Mouse (Mus musculus) regulatory T cell (primary cell): ENCODE results near the gene Gm20388.
"Not testable (repeated sequence)": the region's sequence is repeated elsewhere in the genome, so short reads cannot be mapped to it uniquely, and the experiment has no call there.

Experiments used
- in situ Hi-C: fragments of 300-600 bp; cut with MboI, MseI; formaldehyde crosslinking; loops from one replicate; pipeline ENCODE4 v1.15.1; 2025; ENCODE audit warnings: high pct_unique_total_duplicates

The Gm20388 gene

DNA sequence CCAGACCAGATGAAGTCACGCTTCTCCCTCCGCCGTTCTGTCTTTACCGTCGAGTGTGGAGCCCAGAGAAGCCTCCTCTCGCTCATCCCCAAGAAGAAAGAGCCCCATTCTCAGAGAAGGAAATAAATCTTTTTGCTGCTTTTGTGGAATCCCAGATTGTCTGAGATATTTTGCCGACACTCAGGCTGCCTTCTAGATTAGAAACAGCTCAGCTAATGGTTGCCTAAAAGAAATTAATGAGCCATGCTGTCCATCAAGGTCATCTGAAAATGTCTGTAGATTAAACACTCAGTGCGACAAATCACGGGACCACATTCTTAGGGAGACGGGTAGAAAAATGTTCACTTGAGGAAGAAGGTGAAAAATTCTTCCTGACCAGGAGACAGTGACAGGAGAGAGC lies 1481.8 kb downstream of the Gm20388 start:
- in situ Hi-C loops: no loop called here

DNA sequence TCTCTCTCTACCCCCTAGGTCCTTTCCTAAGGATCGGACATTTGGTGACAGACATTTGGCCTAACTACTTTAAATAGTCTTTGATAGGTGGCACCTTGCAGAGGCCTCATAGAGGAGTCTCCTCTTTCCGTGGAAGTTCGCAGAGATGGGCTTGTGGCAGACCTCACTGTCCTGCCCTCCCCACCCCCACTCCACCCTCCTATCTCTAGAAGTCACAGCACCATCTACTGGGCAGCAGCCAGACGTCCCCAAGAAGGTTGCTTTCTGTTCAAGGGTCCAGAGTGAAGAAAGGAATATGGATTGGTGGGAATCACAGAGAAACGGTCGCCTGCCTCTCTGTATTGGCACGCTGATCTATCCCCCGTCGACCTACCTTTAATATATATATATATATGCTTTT lies 1482.5 kb downstream of the Gm20388 start:
- in situ Hi-C loops: no loop called here

DNA sequence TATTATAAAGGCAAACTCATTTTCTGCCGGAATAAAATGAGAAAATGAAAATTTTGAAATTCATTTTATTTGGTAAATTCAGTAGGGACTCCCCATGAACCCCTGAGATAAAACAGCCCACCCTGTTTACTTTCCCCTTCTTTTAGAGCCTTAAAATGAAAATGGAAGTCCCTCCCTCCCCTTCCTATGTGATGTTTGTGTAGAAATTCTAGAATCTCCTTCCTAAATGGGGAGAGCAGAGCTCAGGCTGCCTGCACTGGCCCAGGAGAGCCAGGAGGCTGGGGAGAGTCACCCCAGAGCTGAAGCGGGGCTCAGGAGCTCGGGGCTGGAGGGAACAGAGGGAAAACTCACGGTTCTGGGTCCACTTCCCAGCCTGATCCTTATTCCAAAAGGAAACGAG lies 1484.0 kb downstream of the Gm20388 start:
- in situ Hi-C loops: no loop called here

DNA sequence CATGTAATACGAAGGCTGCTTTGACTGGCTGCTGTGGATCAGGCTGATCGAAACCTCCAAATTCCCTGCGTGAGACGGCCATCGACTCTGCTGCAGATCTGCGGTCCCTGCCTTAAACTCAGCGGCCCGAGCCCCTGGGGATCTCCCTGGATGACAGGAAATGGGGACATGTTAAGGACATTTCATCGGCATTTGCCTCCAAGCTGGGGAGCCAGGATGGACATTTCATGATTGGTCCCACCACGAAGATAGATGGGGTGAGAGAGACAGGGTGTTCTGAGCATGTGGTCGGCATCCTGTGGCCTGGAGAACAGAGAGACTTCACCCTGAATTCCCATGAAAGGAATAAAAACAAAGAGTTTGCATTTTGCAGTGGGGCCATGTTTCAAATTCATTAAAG lies 1484.7 kb downstream of the Gm20388 start:
- in situ Hi-C loops: no loop called here

DNA sequence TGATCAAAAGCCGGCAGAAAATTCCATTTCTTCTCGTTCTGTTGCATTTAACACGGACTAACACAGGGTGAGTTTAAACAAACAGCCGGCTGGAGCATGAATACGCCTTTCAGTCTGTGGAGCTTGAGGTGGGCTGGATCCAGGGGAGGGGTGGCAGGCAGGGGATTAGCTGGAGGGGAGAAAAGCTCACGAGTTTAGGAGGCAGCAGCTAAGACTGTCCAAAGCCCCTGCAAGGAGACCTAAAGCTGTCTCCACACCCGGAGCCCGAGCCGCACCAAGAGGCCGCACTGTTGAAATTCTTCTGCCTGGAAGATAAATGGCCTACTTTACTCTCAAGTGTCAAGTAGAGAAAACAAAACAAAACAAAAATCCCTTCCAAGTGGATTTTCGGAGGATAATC lies 1485.5 kb downstream of the Gm20388 start:
- in situ Hi-C loops: no loop called here

DNA sequence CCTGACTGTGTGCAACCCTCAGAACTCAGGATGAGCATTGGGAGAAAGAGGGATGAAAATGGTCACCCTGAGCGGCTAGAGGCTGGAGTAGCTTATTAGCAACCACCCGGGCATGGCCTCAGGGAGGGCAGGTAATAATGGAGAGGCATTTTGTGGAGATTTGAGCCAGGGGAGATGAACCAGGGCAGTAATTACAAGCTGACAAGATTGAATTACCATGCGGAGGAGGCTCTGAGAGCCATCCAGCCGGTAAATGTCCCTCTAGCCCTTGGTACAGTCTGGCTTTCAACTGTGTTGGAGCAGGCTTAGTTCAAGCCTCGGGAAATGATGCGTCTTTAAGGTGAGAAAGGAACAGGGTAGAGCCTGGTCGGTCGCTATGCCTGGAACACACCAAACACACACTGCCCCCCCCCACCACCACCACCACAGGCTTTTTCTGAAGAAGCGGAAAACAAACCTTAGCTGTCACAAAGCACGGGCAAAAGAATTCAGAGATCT lies 1486.6 kb downstream of the Gm20388 start:
- in situ Hi-C loops: no loop called here

DNA sequence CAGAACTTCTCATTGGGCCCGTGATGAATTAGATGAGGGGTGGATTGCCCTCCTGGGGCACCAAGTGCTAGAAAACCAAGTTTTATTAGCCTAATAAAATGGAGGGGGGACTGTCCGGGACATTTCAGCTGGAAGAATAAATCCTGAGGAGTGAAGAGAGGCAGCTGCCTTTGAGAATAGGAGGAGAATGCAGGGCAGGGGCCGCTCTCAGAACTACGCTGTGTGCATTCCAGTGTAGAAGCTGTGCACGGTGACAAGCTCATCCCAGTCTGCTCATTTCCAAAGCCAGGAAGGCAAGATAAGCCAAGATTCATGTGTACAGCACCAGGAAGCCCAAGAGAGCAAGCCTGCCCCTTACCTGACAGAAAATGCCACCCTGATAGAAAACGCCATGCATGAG lies 1487.4 kb downstream of the Gm20388 start:
- in situ Hi-C loops: no loop called here

DNA sequence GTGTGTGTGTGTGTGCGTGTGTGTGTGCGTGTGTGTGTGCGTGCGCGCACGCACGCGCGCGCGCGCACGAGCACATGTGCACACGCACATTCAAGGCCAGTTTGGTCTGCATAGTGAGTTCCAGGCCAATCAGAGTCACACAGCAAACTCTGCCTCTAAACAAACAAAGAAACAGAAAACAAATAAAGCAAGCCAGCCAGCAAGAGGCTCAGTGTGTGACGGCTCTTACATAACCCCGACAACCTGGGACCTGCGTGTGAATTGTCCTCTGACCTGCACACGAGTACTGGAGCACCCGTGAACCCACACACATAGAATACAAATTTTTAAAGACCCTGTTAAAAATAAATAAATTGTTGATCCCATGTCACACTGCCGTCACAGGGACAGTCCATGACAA lies 1488.1 kb downstream of the Gm20388 start:
- in situ Hi-C loops: no loop called here

DNA sequence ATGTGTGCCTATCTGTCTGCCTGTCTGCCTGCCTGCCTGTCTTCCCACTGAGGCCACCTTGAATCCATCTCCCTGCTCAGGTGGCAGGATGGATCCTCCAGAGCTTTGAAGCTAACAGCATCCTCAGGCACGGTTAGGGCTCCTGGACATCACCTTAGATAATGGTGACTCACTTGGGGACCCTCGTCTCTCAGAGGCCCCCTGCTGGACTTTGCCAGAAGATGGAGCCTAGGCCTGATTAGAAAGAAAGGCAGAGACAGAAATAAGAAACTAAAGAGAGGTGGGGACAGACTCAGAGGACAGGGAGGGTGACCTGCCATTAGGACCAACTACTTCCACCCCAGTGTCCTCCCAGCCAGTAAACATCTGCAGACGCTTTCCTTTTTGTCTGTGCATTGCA lies 1488.5 kb downstream of the Gm20388 start:
- in situ Hi-C loops: no loop called here

DNA sequence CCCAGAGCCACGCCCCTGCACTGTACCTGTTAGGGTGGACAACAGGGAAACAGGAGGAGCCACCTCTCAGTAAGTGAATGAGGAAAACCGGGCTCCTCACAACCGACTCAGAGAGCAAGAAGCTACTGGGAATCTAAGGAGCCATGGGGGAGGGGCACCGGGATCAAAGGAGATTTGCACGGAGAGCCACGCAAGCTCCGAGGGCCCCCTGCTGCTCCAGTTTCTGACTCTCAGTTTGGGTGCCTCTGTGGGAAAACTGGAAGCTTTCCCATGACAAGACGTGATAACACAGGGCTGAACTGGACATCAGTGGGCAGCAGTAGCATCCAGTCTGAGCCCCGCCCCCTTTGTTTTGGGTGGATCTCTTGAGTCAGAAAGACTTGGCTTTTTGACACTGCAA lies 1489.9 kb downstream of the Gm20388 start:
- in situ Hi-C loops: no loop called here

DNA sequence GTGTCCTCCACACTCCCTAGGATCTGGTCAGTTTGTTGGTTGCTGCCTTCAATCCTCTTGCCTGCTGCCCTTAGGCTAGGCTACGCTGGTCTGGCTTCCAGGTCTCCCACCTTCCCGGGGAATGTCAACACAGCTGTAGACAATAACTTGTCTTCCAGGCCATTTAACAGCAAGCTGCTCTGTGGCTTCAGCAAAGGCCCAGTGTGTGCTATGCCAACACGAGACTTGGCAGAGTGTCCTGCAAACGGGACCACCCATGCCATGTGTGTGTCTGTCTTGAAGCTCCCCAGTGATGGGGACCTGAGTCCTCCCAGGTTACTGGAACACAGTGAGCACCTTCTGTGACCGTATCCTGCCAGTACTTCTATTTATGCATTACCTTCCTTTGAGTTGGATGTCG lies 1493.2 kb downstream of the Gm20388 start:
- in situ Hi-C loops: no loop called here

DNA sequence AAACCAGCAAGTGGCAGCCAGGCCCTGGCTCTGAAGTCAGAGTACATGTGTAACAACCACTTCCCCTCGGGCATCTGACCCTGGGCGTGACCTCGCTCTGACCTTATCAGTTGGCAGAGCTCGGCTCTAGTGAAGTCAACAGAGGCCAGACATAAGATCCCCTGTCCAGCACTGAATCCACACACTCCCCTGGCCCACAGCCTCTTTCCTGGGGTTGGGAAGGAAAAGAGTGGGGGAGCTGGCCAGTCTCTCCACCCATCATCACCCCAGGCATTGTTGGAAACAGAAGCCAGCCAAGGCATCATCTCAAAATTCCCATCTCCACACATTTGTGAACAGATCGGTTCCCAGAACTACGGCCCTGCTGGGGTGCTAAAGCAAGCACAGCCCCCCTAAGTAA lies 1507.4 kb downstream of the Gm20388 start:
- in situ Hi-C loops: no loop called here

DNA sequence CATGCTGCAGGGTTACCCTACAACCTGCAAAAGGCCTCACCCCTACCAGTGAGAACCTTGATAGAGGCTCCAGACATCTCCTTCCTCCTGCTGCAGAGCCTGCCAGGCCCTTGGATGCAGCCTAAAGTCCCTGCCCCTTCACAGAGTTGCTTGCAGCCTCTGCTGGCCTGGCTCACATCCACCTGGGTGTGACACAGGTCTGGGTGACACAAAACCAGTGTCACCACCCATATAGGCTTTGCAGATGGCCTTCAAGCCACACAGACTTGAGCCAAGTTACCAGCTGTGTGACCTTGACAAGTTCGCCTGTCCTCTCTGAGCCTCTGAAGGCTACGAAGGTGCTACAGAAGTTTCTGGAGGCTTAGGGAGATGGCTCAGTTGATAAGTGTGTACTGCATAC lies 1508.9 kb downstream of the Gm20388 start:
- in situ Hi-C loops: no loop called here

DNA sequence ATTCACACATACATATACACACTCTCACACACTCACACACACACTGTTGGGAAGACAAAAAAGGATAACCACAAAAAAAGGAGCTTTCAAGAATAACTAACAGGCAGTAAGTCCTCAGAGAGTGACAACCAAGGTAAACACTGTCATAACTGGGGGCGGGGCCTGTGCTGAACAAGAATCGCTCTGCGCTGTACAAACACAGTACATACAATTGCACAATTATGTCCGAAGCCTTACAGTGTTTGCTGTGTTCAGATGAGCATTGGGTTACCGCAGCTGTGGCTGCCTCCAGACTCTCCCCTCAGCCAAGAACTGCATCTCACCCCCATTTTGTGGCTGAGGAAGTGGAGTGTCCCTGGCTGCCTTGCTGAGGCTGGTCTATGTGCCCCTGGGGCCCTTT lies 1510.4 kb downstream of the Gm20388 start:
- in situ Hi-C loops: no loop called here

DNA sequence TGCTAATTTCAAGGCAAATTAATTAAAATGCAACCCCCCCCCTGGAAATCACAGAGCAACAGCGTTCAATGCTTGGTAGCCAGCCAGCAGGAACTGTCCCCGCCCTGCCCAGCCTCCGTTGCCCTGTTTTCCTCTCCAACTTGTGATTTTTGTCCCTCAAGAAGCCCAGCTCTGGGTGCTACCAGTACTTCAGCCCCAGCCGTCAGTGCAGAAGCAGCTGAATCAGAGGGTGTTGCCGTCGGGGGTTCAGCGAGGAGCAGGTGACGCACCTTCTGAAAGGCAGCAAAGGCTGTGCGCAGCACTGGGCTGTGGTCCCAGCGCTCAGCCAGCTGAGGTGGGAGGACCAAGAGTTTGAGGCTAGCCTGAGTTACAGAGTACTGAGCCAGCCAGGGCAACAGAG lies 1513.4 kb downstream of the Gm20388 start:
- in situ Hi-C loops: no loop called here

DNA sequence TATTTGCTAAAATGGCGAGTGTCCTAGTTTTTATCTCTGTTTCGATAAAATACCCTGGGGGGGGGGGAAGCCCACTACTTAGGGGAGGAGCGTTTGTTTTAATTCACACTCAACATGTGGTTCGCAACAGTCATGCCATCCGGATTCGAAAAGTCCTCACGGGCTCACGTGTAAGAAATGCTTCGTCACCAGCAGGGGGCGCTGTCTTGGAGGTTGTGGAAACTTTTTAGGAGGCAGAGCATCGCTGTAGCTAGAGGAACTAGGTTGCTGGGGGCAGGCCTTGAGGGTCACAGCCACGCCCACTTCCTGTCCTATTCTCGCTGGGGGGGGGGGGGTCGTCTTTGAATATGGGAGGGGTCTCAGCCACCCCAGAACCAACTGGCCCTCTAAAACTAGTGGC lies 1514.0 kb downstream of the Gm20388 start:
- in situ Hi-C loops: no loop called here

DNA sequence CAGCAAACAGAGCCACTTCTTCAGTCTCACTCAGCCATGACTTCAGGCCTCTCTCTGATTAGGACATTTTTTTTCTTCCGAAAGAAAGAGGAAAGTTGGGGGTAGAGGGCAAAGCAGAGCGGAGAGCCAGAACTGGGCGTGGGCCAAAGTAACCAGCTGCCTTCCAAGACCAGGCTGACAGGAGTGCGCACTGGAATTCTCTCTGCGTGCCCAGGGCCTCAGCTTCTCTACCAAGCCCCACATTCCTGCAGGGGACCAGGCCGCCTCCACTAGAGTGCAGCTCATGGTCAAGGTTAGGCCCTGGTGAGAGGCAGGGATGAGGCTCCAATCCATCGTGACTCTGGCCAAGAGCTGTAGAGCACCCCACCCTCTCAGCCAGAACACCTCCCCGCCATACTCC lies 1520.9 kb downstream of the Gm20388 start:
- in situ Hi-C loops: no loop called here

DNA sequence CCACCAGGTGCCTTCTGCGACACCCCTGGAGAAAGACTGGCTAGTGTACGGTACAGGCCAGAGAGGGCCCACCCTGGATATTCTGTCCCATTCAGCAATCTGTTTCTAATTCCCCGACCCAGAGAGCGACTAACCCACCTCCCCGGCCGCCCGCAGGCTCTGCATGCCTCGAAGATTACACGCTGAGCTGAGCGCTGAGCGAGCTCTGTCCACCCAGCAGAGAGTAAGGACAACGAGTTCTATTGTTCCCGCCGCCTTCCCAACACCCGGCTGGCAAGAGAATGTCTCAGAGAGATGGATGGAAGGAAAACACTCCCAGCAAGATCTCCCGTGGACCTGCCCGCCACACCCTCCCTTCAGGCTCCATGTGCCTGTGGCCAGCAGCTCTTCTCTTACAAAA lies 1522.8 kb downstream of the Gm20388 start:
- in situ Hi-C loops: no loop called here

DNA sequence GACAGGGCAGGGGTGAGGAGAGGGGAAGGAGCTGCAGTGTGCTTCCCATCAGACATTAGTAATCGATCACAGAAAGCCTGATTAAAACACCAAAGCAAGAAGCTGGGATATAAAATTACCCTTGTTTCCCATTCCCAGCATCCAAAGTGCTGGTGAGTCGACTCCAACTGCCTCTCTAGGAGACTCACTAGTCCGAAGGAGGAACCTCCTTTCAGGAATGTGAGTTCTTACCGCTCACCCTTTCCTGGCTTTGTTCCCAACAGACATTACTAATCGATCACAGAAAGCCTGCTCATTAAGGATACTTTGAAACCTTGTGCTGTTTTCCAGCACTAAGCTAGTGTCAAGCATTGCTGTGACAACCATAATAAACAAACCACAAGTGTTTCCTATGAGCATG lies 1526.0 kb downstream of the Gm20388 start:
- in situ Hi-C loops: no loop called here

DNA sequence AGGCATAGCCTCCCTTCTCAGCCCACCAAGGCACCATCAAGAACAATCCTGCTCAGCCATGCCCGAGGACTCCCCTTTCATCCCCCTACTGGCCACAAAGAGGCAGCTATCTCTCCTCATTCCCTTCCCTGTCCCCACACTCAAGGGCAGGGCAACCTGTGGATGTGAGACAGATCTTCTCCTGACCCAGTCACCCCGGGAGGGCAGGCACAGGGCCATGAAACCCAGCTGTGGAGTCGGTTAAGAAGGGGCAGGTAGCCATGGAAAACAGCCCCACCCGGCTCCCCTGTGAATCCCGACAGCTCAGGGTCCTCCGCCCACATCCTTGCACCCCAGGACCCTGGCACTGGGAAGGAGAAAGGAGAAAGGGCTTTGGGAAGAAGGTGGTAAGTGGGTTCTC lies 1526.9 kb downstream of the Gm20388 start:
- in situ Hi-C loops: no loop called here

DNA sequence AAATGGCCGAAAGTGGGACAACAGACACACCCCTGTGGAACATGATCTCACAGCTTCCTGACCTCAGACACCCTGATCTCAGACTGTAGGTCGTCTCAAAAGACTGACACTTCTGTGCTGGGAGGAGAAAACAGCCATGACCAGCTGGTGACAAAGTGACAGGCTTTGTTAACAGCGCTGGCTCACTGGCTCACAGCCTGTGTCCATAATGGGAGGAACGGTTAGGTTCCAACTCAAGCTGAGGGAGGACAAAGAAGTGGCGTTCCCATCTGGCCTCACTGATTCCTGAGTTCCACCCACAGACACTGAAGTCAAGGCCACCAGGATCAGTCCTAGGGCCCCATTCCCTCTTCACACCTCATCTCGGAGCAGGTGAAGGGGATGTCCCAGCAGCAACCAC lies 1527.5 kb downstream of the Gm20388 start:
- in situ Hi-C loops: no loop called here

DNA sequence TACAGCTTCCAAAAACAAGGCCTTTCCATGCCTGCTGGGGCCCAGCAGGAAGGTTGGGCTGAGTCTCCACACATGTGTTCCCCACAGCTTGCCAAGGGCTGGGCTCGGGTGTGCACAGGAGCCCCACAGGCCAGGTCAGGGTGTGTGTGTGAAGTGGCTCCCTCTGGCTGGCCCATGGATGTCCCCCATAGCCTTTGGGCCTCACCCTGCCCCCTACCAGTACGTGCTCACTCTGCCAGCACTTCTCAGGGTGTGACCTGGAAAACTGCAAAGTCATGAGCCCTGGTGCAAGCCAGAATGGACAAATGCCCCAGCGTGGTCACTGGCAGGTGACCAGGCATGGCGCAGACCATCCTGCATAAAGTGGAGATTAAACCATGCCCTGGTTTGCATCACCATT lies 1528.7 kb downstream of the Gm20388 start:
- in situ Hi-C loops: no loop called here

DNA sequence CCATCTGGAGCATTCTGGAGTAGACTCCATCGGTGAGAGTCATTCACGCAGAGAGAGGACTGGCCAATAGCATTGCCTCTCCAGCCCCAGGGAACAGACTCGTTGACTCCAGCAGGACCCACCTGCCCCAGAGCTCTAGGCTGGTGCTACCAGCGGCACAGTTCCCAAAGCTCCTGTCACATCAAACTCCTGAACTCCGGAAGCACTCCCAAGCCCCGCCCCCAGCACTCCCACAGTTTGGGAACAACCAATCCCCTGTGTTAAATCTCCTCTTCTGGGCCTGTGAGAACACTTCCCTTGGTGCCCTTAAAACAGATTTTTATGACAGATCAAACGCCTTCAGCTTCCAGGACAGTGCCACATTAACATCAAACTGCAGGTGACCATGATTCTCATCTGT lies 1532.7 kb downstream of the Gm20388 start:
- in situ Hi-C loops: no loop called here

DNA sequence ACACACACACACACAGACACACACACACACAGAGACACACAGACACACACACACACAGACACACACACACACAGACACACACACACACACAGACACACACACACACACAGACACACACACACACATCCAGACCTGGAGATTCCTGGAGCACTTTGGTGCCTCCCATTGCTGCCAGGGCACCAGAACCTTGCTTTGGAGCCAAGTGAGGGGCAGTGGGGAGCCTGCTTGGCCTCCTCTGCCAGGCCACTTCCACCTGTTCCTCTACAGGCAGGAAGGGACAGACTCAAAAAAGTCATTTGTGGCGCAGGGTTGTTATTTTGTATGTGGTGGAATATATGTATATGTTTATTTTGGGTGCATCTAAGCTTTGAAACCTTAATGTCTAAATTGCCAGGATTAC lies 1533.9 kb downstream of the Gm20388 start:
- in situ Hi-C loops: not testable (repeated sequence)

DNA sequence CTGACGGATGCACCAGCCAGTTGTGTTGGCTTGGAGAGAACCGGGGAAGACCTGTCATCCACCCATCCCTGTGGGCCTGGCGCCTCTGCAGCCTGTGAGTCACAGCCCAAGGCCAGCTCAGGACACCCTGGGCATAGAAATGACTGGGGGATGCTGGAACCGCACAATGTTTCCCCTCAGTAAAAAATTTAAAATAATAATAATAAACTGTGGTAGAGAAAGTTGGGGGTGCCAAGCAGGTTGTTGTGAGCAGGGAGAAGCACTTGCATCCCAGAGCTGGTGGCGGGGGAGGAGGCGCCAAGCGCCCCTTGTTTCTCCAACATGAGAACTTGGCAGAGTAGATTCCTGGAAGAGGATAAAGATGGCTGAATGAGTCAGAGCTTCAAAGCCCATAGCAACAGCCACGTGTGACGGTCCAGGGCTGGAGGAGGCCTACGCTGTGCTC lies 1534.4 kb downstream of the Gm20388 start:
- in situ Hi-C loops: no loop called here
